Mouse (Mus musculus) urinary bladder, postnatal 0 days (tissue): Measurements from ENCODE around the gene Olig1. TPM values are rescaled to one million over a fixed set of nuclear protein-coding genes. Genes with fewer than 3 reads are reported as not detected.

ENCODE experiments used
- polyA plus RNA-seq: library from polyadenylated mRNA; unstranded; fragments of >200 nt; fragmentation: Nextera tagmentation; extraction: Ambion mirVana; gene quantifications from 2 replicates; pipeline ENCODE4 v1.2.1, GENCODE M21; 2015

Olig1 gene
- polyA plus RNA-seq, result not detected in 2 replicates

DNA sequence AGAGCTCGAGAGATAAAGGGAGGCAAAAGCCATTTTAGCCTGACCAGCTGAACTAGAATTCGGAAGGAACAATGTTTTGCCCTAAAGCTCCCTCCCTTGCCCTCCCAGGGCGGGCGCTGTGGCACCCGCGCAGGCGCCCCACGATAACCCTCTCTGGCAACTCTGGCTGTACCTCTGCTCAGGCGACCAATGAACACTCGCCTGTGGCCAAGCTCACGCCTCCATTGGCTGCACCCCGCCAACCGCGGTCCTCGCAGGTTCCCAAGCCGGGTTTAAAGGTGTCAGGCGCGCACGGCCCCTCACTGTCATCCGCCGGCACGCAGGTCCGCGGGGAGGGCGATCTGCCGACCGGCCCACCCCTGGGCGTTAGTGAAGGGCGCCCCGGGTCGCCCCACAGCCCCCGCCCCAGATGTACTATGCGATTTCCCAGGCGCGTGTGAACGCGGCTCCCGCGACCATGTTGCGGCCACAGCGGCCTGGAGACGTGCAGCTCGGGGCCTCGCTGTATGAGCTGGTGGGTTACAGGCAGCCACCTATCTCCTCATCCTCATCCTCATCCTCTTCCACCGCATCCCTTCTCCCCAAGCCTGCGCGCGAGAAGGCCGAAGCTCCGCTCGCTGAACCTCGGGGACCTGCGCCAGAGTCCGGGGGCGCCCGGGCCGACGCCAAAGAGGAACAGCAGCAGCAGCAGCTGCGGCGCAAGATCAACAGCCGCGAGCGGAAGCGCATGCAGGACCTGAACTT, at the start of gene Olig1:
Gene Olig1 (plus strand): TSS at position 305 of the 744 bp plus-strand sequence.

DNA sequence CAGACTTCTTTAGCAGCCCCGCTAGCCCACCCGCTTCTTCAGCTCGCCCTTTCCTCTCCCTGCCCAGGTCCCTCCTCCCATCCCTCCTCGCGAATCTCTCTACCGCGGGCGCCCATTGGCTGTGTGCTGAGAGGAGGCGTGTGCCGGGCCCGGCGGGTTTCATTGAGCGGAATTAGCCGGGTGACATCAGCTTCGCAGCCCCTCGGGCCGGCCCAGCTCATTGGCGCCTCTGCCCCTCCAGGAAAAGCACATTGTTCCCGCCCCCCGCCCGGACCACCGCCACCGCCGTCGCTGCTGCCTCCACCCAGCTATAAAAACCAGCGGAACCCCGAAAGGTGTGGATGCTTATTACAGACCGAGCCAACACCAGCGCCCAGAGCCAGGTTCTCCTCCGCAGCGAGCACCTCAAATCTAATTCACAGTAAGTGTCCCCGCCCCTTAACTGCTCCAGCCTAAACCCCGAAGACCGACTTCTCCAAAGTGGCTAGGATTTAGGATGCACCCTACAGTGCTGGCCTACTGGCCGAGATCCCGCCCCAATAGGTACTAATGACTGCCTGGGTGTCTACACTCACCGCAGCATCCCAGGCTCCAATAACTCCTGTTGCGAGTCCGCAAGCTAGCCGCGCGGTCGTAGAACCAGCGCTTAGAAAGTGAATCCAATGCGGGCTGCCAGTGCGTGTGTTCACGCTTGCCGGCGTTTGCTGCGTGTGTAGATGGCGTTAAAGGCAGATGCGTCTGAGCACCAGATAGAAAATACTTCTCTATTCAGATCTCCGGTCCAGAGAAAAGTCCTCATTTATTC, 44.1 kb upstream of the Olig1 start, which contains the start of gene Olig2:
Gene Olig2 (plus strand): TSS at position 225 of the 805 bp plus-strand sequence.

Other genes with a start within 250 kb of the Olig1 start
- 13.5 and 16.0 TPM in 2 replicates for gene Paxbp1, start 225.2 kb upstream of the Olig1 start, polyA plus RNA-seq
- 0.25 and 0.31 TPM in 2 replicates for gene 4932438H23Rik, start 174.7 kb upstream of the Olig1 start, polyA plus RNA-seq
- not detected in 2 replicates for gene Olig2, start 44.3 kb upstream of the Olig1 start, polyA plus RNA-seq
- 60.6 and 68.5 TPM in 2 replicates for gene Ifnar2, start 103.0 kb downstream of the Olig1 start, polyA plus RNA-seq
- not detected in 2 replicates for gene Gm21970, start 121.9 kb downstream of the Olig1 start, polyA plus RNA-seq
- gene Il10rb, start 136.4 kb downstream of the Olig1 start, polyA plus RNA-seq, result 45.5 and 48.4 TPM in 2 replicates
- gene Ifnar1, start 215.5 kb downstream of the Olig1 start, polyA plus RNA-seq, result 24.7 and 27.5 TPM in 2 replicates